Mouse (Mus musculus) midbrain, embryonic 11.5 days (tissue): ENCODE data around the gene Kif24. TPM values are rescaled to one million over a fixed set of nuclear protein-coding genes. Genes with fewer than 3 reads are reported as not detected.

Experiments
- ATAC-seq: fragments of 200-750 bp; cut with Nextera tagmentation; 2 replicates; pipeline ENCODE4 v1.8.0; 2017; ENCODE audit warnings: moderate TSS enrichment, moderate library complexity; ENCODE audit not compliant: low FRiP score
- DNase-seq: peaks from one replicate; pipeline ENCODE4 v3.0.0; 2015; ENCODE audit warnings: low spot score; ENCODE audit errors: missing footprints
- H3K27ac ChIP-seq: fragments of 300-500 bp; sonication (generic); 2 replicates; pipeline ENCODE4 v1.5.1; 2014; ENCODE audit warnings: low read depth, low read length
- H3K27me3 ChIP-seq: fragments of 300-500 bp; sonication (generic); 2 replicates; pipeline ENCODE4 v1.6.1; 2014; ENCODE audit warnings: mild to moderate bottlenecking, low read length, moderate library complexity, mixed read lengths; ENCODE audit not compliant: control insufficient read depth, insufficient read depth
- H3K36me3 ChIP-seq: fragments of 300-500 bp; sonication (generic); 2 replicates; pipeline ENCODE4 v1.6.1; 2014; ENCODE audit warnings: mild to moderate bottlenecking, low read length, moderate library complexity, mixed read lengths; ENCODE audit not compliant: control insufficient read depth, insufficient read depth
- H3K4me1 ChIP-seq: fragments of 300-500 bp; sonication (generic); 2 replicates; pipeline ENCODE4 v1.6.1; 2014; ENCODE audit warnings: low read length; ENCODE audit not compliant: control insufficient read depth, insufficient read depth
- H3K4me2 ChIP-seq: fragments of 300-500 bp; sonication (generic); 2 replicates; pipeline ENCODE4 v1.6.1; 2014; ENCODE audit warnings: mild to moderate bottlenecking, moderate library complexity
- H3K4me3 ChIP-seq: fragments of 300-500 bp; sonication (generic); 2 replicates; pipeline ENCODE4 v1.5.1; 2014; ENCODE audit warnings: low read depth, low read length
- H3K9ac ChIP-seq: fragments of 300-500 bp; sonication (generic); 2 replicates; pipeline ENCODE4 v1.6.1; 2014; ENCODE audit warnings: low read length
- H3K9me3 ChIP-seq: fragments of 300-500 bp; sonication (generic); 2 replicates; pipeline ENCODE4 v1.6.1; 2016; ENCODE audit warnings: low read length; ENCODE audit not compliant: control insufficient read depth
- WGBS: fragments of 180-500 bp; shearing (Covaris S2); extraction: QIAGEN DNeasy Blood & Tissue Kit; methylation state at CpG from one replicate; pipeline ENCODE4 v1.1.7; 2014; 5-methylcytosine and 5-hydroxymethylcytosine counted together
- polyA plus RNA-seq: library from polyadenylated mRNA; unstranded; fragments of >200 nt; fragmentation: Nextera tagmentation; extraction: Ambion mirVana; gene quantifications from 2 replicates; pipeline ENCODE4 v1.2.1, GENCODE M21; 2014

The Kif24 gene
- polyA plus RNA-seq, 1 experiment from 2014 or later, result 9.6 TPM

GRCm38 (mm10) chr4:41504325-41504724, 39.6 kb upstream of the Kif24 start:
- peaks cover 31% of the 10 kb centered on the region for H3K27me3 ChIP-seq
- H3K4me3 ChIP-seq, result no peak overlapping the region
- peaks cover 26% of the 10 kb centered on the region for H3K4me1 ChIP-seq
- H3K27ac ChIP-seq, result no peak overlapping the region
- 76% methylated on average over 5 of the region's 5 CpGs for WGBS
- no peaks in the 10 kb centered on the region for H3K9me3 ChIP-seq
- DNase-seq (no peak), ATAC-seq (no peak)
- H3K9ac ChIP-seq, result no peak overlapping the region
- H3K4me2 ChIP-seq, result no peak overlapping the region
- H3K36me3 ChIP-seq, result no peaks in the 10 kb centered on the region

- 2% methylated on average over 18 of the region's 18 CpGs for WGBS
- Histone ChIP-seq H3K9ac (peak within 1 kb of the TSS; percentile 65), H3K36me3 (no peaks in the 10 kb centered on the region; the same call in 1 of the 2 replicates), H3K4me3 (peak within 1 kb of the TSS; percentile 40), H3K4me1 (peaks cover 39% of the 10 kb centered on the region), H3K27me3 (peaks cover 41% of the 10 kb centered on the region), H3K9me3 (no peaks in the 10 kb centered on the region), H3K27ac (0 out of 2 replicates have a peak within 1 kb of the TSS, but pooled peaks have one; percentile 14), H3K4me2 (peak within 1 kb of the TSS; percentile 72)
- peak; percentile 94 for ATAC-seq
- DNase-seq, result peak; percentile 100
Measured at GRCm38 (mm10) chr4:41502986-41503412, 38.3 kb upstream of the Kif24 start, which contains the start of gene AI464131. Gene AI464131 (minus strand): TSS chr4:41503076.

- 9% methylated on average over 20 of the region's 20 CpGs for WGBS
- peak overlapping the region; percentile 65 for H3K9ac ChIP-seq
- DNase-seq (no peak), ATAC-seq (peak; percentile 51; the same call in 1 of the 2 replicates)
- peaks cover 40% of the 10 kb centered on the region for H3K4me1 ChIP-seq
- peak overlapping the region; percentile 72 for H3K4me2 ChIP-seq
- peaks cover 47% of the 10 kb centered on the region for H3K27me3 ChIP-seq
- H3K27ac ChIP-seq, result 0 out of 2 replicates have a peak overlapping the region, but pooled peaks have one; percentile 14
- H3K9me3 ChIP-seq, result no peaks in the 10 kb centered on the region
- H3K4me3 ChIP-seq, result peak overlapping the region; percentile 40
- no peaks in the 10 kb centered on the region; the same call in 1 of the 2 replicates for H3K36me3 ChIP-seq
Measured at GRCm38 (mm10) chr4:41502171-41502940, 37.7 kb upstream of the Kif24 start.

GRCm38 (mm10) chr4:41500787-41501186, 36.1 kb upstream of the Kif24 start:
- DNase-seq, result peak; percentile 79

GRCm38 (mm10) chr4:41499619-41500018, 34.9 kb upstream of the Kif24 start:
- WGBS, result 61% methylated on average over 8 of the region's 8 CpGs
- peaks cover 30% of the 10 kb centered on the region for H3K4me1 ChIP-seq
- no peak overlapping the region for H3K4me3 ChIP-seq
- no peak overlapping the region for H3K9ac ChIP-seq
- no peaks in the 10 kb centered on the region; the same call in 1 of the 2 replicates for H3K36me3 ChIP-seq
- H3K4me2 ChIP-seq, result no peak overlapping the region
- no peak for DNase-seq
- no peak for ATAC-seq
- no peak overlapping the region for H3K27ac ChIP-seq
- no peaks in the 10 kb centered on the region for H3K9me3 ChIP-seq
- peaks cover 56% of the 10 kb centered on the region for H3K27me3 ChIP-seq

More at GRCm38 (mm10) chr4:41500787-41501186, 36.1 kb upstream of the Kif24 start:
- 69% methylated on average over 4 of the region's 4 CpGs for WGBS
- H3K4me2 ChIP-seq, result no peak overlapping the region
- H3K9me3 ChIP-seq, result no peaks in the 10 kb centered on the region
- H3K4me1 ChIP-seq, result peaks cover 32% of the 10 kb centered on the region
- H3K27me3 ChIP-seq, result peaks cover 56% of the 10 kb centered on the region
- H3K36me3 ChIP-seq, result no peaks in the 10 kb centered on the region; the same call in 1 of the 2 replicates
- ATAC-seq, result no peak
- H3K27ac ChIP-seq, result no peak overlapping the region
- no peak overlapping the region for H3K4me3 ChIP-seq
- H3K9ac ChIP-seq, result no peak overlapping the region

- Histone ChIP-seq H3K36me3 (no peaks in the 10 kb centered on the region; the same call in 1 of the 2 replicates), H3K9ac (peak overlapping the region; percentile 20; the same call in 1 of the 2 replicates), H3K27me3 (peaks cover 56% of the 10 kb centered on the region), H3K4me1 (peaks cover 30% of the 10 kb centered on the region), H3K9me3 (no peaks in the 10 kb centered on the region), H3K27ac (no peak overlapping the region), H3K4me2 (peak overlapping the region; percentile 39), H3K4me3 (peak overlapping the region; percentile 28)
- DNase-seq, result peak; percentile 96
- ATAC-seq, result no peak
- WGBS, result 2% methylated on average over 43 of the region's 43 CpGs
Measured at GRCm38 (mm10) chr4:41498921-41499391, 34.3 kb upstream of the Kif24 start.

GRCm38 (mm10) chr4:41497995-41498845, 33.5 kb upstream of the Kif24 start:
- Histone ChIP-seq H3K4me2 (peak overlapping the region; percentile 54), H3K9me3 (no peaks in the 10 kb centered on the region), H3K27ac (no peak overlapping the region), H3K4me1 (peaks cover 30% of the 10 kb centered on the region), H3K9ac (peak overlapping the region; percentile 16; the same call in 1 of the 2 replicates), H3K4me3 (peak overlapping the region; percentile 28), H3K27me3 (peaks cover 56% of the 10 kb centered on the region), H3K36me3 (no peaks in the 10 kb centered on the region; the same call in 1 of the 2 replicates)
- DNase-seq (peak; percentile 93), ATAC-seq (no peak; the same call in 1 of the 2 replicates)
- 8% methylated on average over 72 of the region's 72 CpGs for WGBS

GRCm38 (mm10) chr4:41497579-41497978, 32.9 kb upstream of the Kif24 start:
- Histone ChIP-seq H3K36me3 (no peaks in the 10 kb centered on the region; the same call in 1 of the 2 replicates), H3K4me1 (peaks cover 27% of the 10 kb centered on the region), H3K9ac (peak overlapping the region; percentile 16; the same call in 1 of the 2 replicates), H3K27me3 (peaks cover 56% of the 10 kb centered on the region), H3K4me2 (peak overlapping the region; percentile 54), H3K4me3 (peak overlapping the region; percentile 28), H3K9me3 (no peaks in the 10 kb centered on the region), H3K27ac (no peak overlapping the region)
- WGBS, result 2% methylated on average over 34 of the region's 34 CpGs
- DNase-seq (peak; percentile 94), ATAC-seq (peak; percentile 41)
